Mouse (Mus musculus): ENCODE measurements at regions not wholly inside any gene's neighbourhood (a gene's known extent, or its start where the extent isn't known, plus 50 kb on each side); places are given as distances from the start of the nearest gene placed in this dataset.

DNA sequence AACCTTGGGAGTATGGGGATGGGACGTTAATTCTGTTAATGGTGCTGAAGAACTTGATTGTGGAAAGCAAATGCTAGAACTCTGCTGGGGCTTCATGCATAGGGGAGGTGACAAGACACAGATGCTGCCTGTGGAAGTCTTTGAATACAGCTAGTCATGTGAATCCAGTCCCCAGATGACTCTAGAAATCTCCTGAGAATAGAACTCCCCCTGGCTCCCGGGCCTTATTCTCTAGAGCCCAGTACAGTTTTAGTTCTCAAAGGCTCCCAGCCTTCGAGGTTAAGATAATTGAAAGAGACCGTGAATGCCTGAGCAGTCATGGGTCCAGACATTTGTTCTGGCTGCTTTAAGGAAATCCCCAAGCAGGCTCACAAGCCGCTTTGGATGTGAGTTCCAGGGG is 499.9 kb upstream of the Vstm2b start:
- no peak for DNase-seq (ENCODE audit: extremely low read depth, insufficient read length, low spot score)

- DNase-seq (ENCODE audit: extremely low read depth, insufficient read length, low spot score): no peak
Observed at GRCm38 (mm10) chr7:40419332-40419731, 478.8 kb upstream of the Vstm2b start.

- no peak for DNase-seq (ENCODE audit: extremely low read depth, insufficient read length, low spot score)
Observed at GRCm38 (mm10) chr7:40422125-40422524, 476.0 kb upstream of the Vstm2b start.

- no peak for DNase-seq (ENCODE audit: extremely low read depth, insufficient read length, low spot score)
Observed at GRCm38 (mm10) chr7:40429416-40429815, 468.7 kb upstream of the Vstm2b start.

DNA sequence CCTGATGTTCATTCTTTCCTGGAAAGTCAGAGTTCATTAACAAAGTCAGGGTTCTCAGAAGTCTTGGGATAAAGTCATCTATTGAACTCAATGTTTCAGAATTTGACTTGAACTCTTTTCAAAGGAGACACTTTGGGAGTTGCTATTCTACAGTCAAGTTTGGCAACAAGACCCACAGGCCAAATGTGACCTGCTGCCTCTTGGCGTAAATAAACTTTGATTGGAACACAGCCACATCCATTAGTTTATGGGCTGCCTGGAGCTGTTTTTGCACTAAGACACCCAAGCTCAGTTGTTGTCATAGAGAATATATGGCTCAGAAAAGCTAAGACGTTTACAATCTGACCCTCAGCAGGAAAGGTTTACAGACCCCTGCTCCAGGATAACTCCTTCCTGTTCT is 464.2 kb upstream of the Vstm2b start:
- no peak for DNase-seq (ENCODE audit: extremely low read depth, insufficient read length, low spot score)

DNA sequence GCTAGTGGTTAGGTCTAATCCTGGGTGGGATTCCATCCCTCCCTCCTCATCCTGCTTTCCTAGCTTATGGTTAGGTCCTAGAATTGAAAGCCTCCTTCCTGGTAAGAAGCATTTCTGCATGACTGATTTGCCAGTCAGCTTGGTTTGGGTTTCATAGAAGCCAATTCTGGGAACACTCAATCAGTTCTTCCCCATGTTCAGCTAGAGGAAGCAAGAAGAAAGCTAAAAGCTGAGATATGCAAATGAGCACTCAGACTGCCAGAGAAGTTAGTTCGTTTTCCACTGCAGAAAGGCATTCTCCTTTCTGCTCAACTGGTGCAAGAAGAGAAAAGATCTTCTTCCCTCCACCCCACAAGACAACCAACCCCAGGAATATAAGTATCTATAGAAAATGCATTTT is 457.0 kb upstream of the Vstm2b start:
- no peak for DNase-seq (ENCODE audit: extremely low read depth, insufficient read length, low spot score)

DNA sequence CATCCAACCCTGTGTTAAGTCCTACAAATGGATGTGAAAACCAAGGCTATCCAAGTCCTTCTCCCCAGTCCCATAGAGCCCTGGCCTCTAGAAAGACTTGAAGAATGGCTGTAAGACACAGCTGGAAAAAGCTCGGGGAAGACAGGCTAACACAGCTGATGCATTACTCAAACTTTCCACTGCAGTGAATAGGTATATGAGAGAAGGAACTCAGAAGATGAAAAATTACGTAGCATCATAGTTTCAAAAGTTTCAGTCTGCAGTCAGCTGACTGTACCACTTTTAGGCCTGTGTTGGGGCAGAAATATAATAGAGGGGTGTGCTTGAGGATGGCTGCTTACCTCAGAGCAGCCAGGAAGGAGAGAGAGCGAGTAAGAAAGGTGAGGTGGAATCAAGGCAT is 456.3 kb upstream of the Vstm2b start:
- DNase-seq (ENCODE audit: extremely low read depth, insufficient read length, low spot score): no peak

- DNase-seq (ENCODE audit: extremely low read depth, insufficient read length, low spot score): no peak
Observed at GRCm38 (mm10) chr7:40466382-40466781, 431.7 kb upstream of the Vstm2b start.

DNA sequence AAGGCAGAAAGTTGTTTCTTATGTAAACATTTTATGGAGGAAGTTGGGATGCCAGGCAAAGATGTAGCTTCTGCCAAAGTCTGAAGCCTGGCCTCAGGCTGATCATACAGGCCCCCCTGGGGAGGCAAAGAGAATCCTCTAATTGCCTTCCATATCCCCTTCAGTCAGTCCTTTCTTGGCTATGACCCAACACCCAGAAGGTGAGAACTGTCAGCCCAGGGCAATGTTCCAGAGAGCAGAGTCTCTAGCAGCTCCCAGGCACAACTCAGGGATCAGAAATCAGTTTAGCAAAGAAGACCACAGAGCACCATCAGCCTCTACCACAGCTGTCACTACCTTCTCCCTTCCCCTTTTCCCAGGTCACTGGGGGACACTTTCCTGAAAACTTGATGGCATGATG is 410.9 kb upstream of the Vstm2b start:
- no peak for DNase-seq (ENCODE audit: extremely low read depth, insufficient read length, low spot score)

- no peak for DNase-seq (ENCODE audit: extremely low read depth, insufficient read length, low spot score)
Observed at GRCm38 (mm10) chr7:40522703-40523267, 375.3 kb upstream of the Vstm2b start.

DNA sequence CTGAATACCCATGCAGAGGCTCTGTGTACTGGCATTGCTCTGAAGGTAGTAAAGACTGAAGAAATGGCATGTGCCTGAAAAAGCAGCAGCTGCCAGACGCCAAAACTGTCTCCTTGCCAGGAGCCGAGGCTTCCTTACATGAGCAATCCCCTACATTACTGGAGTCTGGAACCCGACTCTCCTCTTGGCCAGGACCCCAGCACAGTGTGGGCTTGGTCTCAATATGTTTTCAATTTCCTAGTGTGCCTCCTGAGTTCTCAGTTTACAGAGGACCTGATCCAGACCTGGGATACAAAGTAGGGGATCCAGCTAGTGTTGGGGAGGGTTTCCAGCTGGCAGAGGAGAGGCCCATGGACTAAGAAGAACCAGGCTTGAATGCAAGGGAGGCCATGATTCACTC is 361.5 kb upstream of the Vstm2b start:
- DNase-seq (ENCODE audit: extremely low read depth, insufficient read length, low spot score): no peak

- DNase-seq (ENCODE audit: extremely low read depth, insufficient read length, low spot score): no peak
Observed at GRCm38 (mm10) chr7:40537621-40538020, 360.5 kb upstream of the Vstm2b start.

- DNase-seq (ENCODE audit: extremely low read depth, insufficient read length, low spot score): no peak
Observed at GRCm38 (mm10) chr7:40539789-40540188, 358.3 kb upstream of the Vstm2b start.

GRCm38 (mm10) chr7:40541283-40541682 is 356.8 kb upstream of the Vstm2b start:
- no peak for DNase-seq (ENCODE audit: extremely low read depth, insufficient read length, low spot score)

DNA sequence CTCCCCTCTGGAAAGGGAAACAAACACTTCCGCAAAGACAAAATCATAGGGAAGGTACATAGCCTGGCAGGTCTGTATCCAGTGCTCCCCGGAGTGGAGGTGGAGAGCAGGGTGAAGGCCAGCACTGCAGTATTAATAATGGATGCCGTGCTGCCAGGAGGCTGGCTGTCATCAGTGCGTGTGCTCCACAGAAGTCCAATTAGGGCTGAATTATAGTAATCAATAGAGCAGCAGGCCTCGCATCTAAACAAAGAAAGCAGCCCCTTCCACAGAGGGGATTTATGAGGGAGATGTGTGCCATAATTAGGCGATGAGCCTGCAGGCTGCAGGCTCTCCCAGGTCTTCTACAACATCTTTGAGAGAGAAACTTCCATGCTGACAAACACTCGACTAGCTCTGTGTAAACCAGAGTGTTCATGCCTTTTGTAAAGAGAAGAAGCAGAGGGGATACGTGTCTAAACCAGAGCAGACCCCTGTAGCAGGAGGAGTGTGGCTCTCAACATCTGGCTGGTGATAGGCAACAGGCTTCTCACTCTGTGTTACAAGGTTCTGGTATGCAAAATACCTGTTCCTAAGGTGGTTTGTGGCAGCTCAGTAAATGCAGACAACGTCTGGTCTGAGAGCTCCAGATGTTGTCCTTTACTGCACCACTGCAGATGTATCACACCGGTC is 334.5 kb upstream of the Vstm2b start:
- DNase-seq (ENCODE audit: extremely low read depth, insufficient read length, low spot score): no peak

- DNase-seq (ENCODE audit: extremely low read depth, insufficient read length, low spot score): no peak
Observed at GRCm38 (mm10) chr7:40575971-40576370, 322.2 kb upstream of the Vstm2b start.

DNA sequence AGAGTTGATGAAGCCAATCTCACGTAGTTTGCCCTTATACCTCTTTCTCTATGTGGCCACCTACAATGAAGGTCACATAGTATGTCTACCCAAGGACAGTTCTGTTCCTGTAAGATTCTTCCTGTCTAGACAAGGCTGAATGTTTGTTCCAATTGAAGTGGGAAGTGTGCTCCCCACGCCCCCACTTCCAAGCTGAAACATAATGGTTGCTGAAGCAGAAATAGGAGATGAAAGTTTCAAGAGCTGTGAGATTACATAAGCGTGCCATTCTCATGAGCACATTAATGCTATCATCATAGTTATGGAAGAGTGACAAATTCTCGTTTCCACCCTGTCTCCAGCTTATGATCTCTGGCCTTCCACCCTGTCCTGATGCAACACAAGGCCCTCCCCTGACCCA is 320.8 kb upstream of the Vstm2b start:
- DNase-seq (ENCODE audit: extremely low read depth, insufficient read length, low spot score): no peak

GRCm38 (mm10) chr7:40620761-40621160 is 277.4 kb upstream of the Vstm2b start:
- no peak for DNase-seq (ENCODE audit: extremely low read depth, insufficient read length, low spot score)

- DNase-seq (ENCODE audit: extremely low read depth, insufficient read length, low spot score): no peak
Observed at GRCm38 (mm10) chr7:40622811-40623210, 275.3 kb upstream of the Vstm2b start.

DNA sequence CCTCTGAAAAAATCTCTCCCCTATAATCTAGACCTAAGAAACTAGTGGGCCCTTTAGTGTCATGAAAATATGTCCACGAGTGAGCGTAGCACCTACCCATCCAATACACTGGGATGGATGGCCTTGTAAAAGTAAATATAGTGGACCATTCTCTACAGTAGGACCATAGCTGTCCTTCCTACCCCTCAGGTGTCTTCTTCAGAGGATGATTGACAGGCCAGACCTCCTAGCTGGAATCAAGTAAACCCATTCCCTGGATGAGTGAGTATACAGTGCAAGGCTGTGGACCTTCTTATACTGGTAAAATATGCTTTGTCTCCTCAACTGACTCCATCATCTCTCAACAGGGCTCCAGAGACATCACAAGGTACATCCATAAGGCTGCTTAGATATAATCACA is 274.8 kb upstream of the Vstm2b start:
- DNase-seq (ENCODE audit: extremely low read depth, insufficient read length, low spot score): no peak

GRCm38 (mm10) chr7:40636369-40636768 is 261.8 kb upstream of the Vstm2b start:
- DNase-seq (ENCODE audit: extremely low read depth, insufficient read length, low spot score): no peak

GRCm38 (mm10) chr7:40654982-40655381 is 243.1 kb upstream of the Vstm2b start:
- DNase-seq (ENCODE audit: extremely low read depth, insufficient read length, low spot score): no peak

DNA sequence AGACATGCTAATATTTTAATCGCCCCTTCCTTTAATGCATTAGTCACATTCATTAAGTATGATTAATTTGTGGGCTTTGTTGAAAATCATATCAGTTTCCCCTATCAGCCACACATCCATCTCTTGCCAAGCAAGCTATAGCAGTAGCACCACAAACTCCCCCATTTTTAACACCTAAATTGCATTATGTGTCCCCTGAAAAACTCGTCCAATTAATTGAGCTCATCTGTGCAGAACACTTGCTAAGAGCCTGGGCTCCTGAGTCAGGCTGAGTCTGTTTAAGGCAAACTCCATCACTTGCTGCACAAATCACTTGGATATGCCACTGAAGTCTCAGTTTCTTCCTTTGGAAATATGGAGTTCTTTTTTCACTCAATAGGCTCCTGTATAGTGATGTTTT is 242.7 kb upstream of the Vstm2b start:
- no peak for DNase-seq (ENCODE audit: extremely low read depth, insufficient read length, low spot score)
